Mouse (Mus musculus): Measurements from ENCODE around the gene Pdlim1.
"Not testable (repeated sequence)": the region's sequence is repeated elsewhere in the genome, so short reads cannot be mapped to it uniquely, and the experiment has no call there.

Gene Pdlim1

GRCm38 (mm10) chr19:40248476-40248875, 23.2 kb downstream of the Pdlim1 start:
- in situ Hi-C loops (cut with MboI; ENCODE audit: unreplicated experiment in 2 of 2): loop anchor here in 1 of 2 experiments (25.0 kb wide), 1 partner anchor 1436 kb away; the partner anchor contains the start of gene Noc3l

- in situ Hi-C loops (cut with MboI; ENCODE audit: unreplicated experiment in 2 of 2): loop anchor here in 1 of 2 experiments (25.0 kb wide), 1 partner anchor 1435 kb away; the partner anchor contains the start of gene Noc3l
These were observed 24.4 kb downstream of the Pdlim1 start for GRCm38 (mm10) chr19:40247268-40247666.

GRCm38 (mm10) chr19:40246646-40247267, 24.9 kb downstream of the Pdlim1 start:
- in situ Hi-C loops (cut with MboI; ENCODE audit: unreplicated experiment in 2 of 2): loop anchor here in 1 of 2 experiments (25.0 kb wide), 1 partner anchor 1434 kb away; the partner anchor contains the start of gene Noc3l

- in situ Hi-C loops (cut with MboI; ENCODE audit: unreplicated experiment in 2 of 2): loop anchor here in 1 of 2 experiments (25.0 kb wide), 1 partner anchor 1429 kb away; the partner anchor contains the start of gene Noc3l
These were observed 30.6 kb downstream of the Pdlim1 start for GRCm38 (mm10) chr19:40240838-40241689.

- in situ Hi-C loops (cut with MboI; ENCODE audit: unreplicated experiment in 2 of 2): loop anchor here in 1 of 2 experiments (25.0 kb wide), 1 partner anchor 1428 kb away; the partner anchor contains the start of gene Noc3l
These were observed 31.3 kb downstream of the Pdlim1 start for GRCm38 (mm10) chr19:40240360-40240759.

- in situ Hi-C loops (cut with MboI; ENCODE audit: unreplicated experiment in 2 of 2): loop anchor here in 1 of 2 experiments (25.0 kb wide), 1 partner anchor 1426 kb away; the partner anchor contains the start of gene Noc3l
These were observed 33.3 kb downstream of the Pdlim1 start for GRCm38 (mm10) chr19:40238175-40238850.

- in situ Hi-C loops (cut with MboI; ENCODE audit: unreplicated experiment in 2 of 2): loop anchor here in 1 of 2 experiments (25.0 kb wide), 1 partner anchor 1420 kb away; the partner anchor contains the start of gene Noc3l
These were observed 39.1 kb downstream of the Pdlim1 start for GRCm38 (mm10) chr19:40232560-40232959.

GRCm38 (mm10) chr19:40231825-40232541, 39.7 kb downstream of the Pdlim1 start:
- in situ Hi-C loops (cut with MboI; ENCODE audit: unreplicated experiment in 2 of 2): loop anchor here in 1 of 2 experiments (25.0 kb wide), 1 partner anchor 1420 kb away; the partner anchor contains the start of gene Noc3l

- in situ Hi-C loops (cut with MboI; ENCODE audit: unreplicated experiment in 2 of 2): loop anchor here in 1 of 2 experiments (25.0 kb wide), 1 partner anchor 1419 kb away; the partner anchor contains the start of gene Noc3l
These were observed 40.4 kb downstream of the Pdlim1 start for GRCm38 (mm10) chr19:40231074-40231738.

- in situ Hi-C loops (cut with MboI; ENCODE audit: unreplicated experiment in 2 of 2): loop anchor here (5.0 to 25.0 kb wide), 3 partner anchors 1244 to 1414 kb away; partner anchors contain the start of gene Noc3l (in 1 of the 2)
These were observed 45.0 kb downstream of the Pdlim1 start for GRCm38 (mm10) chr19:40226516-40227151.

- in situ Hi-C loops (cut with MboI; ENCODE audit: unreplicated experiment in 2 of 2): loop anchor here (5.0 to 25.0 kb wide), 3 partner anchors 1243 to 1413 kb away; partner anchors contain the start of gene Noc3l (in 1 of the 2)
These were observed 45.9 kb downstream of the Pdlim1 start for GRCm38 (mm10) chr19:40225761-40226110.

- in situ Hi-C loops (cut with MboI; ENCODE audit: unreplicated experiment in 2 of 2): loop anchor here (5.0 to 25.0 kb wide), 3 partner anchors 1243 to 1413 kb away; partner anchors contain the start of gene Noc3l (in 1 of the 2)
These were observed 46.4 kb downstream of the Pdlim1 start for GRCm38 (mm10) chr19:40225102-40225760.

GRCm38 (mm10) chr19:40222307-40222706, 49.3 kb downstream of the Pdlim1 start:
- in situ Hi-C loops (cut with MboI; ENCODE audit: unreplicated experiment in 2 of 2): not testable (repeated sequence)

- in situ Hi-C loops (cut with MboI; ENCODE audit: unreplicated experiment in 2 of 2): no loop called here
These were observed 50.8 kb downstream of the Pdlim1 start for GRCm38 (mm10) chr19:40220878-40221277.

- in situ Hi-C loops (cut with MboI; ENCODE audit: unreplicated experiment in 2 of 2): not testable (repeated sequence)
These were observed 68.7 kb downstream of the Pdlim1 start for GRCm38 (mm10) chr19:40202947-40203346.

- in situ Hi-C loops (cut with MboI; ENCODE audit: unreplicated experiment in 2 of 2): no loop called here
These were observed 81.0 kb downstream of the Pdlim1 start for GRCm38 (mm10) chr19:40190596-40190995.

GRCm38 (mm10) chr19:40187160-40187559, 84.5 kb downstream of the Pdlim1 start, which contains the start of gene Cyp2c70:
Gene Cyp2c70, minus strand, starts transcription at chr19:40187333.
- in situ Hi-C loops (cut with MboI; ENCODE audit: unreplicated experiment in 2 of 2): no loop called here

GRCm38 (mm10) chr19:40183600-40183999, 88.0 kb downstream of the Pdlim1 start:
- in situ Hi-C loops (cut with MboI; ENCODE audit: unreplicated experiment in 2 of 2): no loop called here

Measured in v-Abl transformed pro-B cells (cell line).